Mouse (Mus musculus) small intestine, adult 2 months (tissue): Measurements from ENCODE around the gene Clk3.

Source experiments
- CTCF ChIP-seq: fragments of 200-500 bp; IDR thresholded peaks from 2 replicates; pipeline ENCODE4 v1.5.1; 2012; ENCODE audit warnings: low read depth, mild to moderate bottlenecking, control low read depth, inconsistent platforms, low read length, moderate library complexity, mixed read lengths; ENCODE audit not compliant: insufficient replicate concordance, insufficient read length; ENCODE audit errors: extremely low read depth
- POLR2A ChIP-seq: fragments of 200-500 bp; IDR thresholded peaks from 2 replicates; pipeline ENCODE4 v1.6.1; 2012; ENCODE audit warnings: low read depth, mild to moderate bottlenecking, control low read depth, inconsistent platforms, low read length, moderate library complexity

- TF ChIP-seq POLR2A (peak; percentile 66; the same call in 1 of the 2 replicates), CTCF (no peak)
These were observed 691 bp downstream of the Clk3 start for GRCm38 (mm10) chr9:57764974-57765363.
